Mouse (Mus musculus): ENCODE data around the gene Usp46. TPM values are rescaled to one million over a fixed set of nuclear protein-coding genes. Genes with fewer than 3 reads are reported as not detected.
"Not testable (repeated sequence)": the region's sequence is repeated elsewhere in the genome, so short reads cannot be mapped to it uniquely, and the experiment has no call there.

Usp46 gene
- polyA plus RNA-seq, 1 experiment, result 12.5 TPM

DNA sequence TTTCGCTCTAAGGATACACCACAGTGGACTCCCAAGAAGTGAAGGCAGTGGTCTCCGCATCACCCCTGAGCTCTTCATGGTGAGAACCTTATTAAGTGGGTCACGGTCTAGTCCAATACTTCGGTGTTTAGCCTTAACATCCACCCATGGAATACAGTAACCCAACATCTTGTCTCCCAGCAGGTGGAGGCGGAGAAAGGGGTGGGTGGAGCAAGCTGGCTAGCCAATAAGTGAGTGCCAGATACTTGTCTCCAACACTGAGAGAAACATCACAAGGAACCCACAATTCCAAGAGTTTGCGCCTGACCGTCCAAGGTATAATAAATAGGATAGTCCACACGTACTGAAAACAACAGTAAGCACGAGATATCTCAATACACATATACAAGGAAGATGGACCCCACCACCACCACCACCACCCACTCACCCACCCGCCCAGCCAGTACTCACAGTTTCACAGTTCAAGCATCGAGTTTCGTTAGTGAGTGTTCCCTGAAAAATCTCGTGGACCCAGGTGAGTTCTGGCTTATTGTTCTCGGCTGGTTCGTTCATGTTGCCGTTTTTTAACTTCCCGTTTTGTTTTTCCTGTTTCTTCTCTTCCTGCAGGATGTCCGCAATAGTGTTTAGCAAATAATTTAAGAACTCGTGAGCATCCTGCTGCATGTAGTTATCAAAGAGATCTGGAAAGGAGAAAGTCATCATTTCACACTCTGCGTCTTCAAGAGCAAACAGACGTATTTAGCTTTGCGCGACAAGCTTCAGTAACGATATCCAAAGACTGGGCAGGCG is 39.3 kb downstream of the Usp46 start:
- no peak for DNase-seq (ENCODE audit: low read depth)

DNA sequence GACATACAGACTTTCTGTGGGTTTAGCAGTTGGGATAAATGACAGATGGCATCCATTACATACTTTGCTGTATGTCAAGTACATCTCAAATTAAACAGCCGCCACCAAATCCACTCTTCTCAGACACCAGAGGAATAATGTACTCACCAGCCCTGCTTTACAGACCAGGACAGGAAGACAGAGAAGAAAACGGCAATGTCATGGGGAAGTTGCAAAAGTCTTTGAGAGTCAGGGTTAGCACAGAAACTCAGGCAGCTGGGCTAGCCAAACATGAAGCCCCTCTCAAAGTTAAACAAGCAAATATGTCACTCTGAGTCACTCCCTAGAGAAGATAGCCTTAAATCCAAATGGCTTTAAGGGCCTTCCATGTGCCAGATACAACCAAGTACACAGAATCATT is 40.0 kb downstream of the Usp46 start:
- DNase-seq (ENCODE audit: low read depth), result no peak

DNA sequence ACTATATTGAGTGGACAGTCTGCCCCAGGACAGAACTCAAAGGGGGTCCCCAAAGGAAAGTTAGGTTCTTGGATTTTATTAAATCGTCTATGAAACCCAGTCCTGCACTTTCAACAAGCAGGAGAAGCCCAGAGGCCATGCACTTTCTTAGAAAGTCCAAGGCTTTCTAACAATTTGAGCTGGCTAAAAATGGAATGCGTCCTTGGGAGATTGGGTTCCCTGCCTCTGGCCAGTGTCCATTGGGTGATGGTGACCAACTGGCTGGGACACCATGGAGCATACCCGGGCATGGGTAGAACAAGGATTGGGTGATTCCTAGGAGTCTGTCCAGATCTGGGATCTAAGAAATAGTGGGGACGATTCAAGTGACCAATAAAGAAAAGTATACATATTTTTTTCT is 47.7 kb downstream of the Usp46 start:
- no peak for DNase-seq (ENCODE audit: low read depth)

- DNase-seq (ENCODE audit: low read depth), result no peak
These were observed 49.2 kb downstream of the Usp46 start for GRCm38 (mm10) chr5:74018870-74019565.

- no peak for DNase-seq (ENCODE audit: low read depth)
These were observed 50.7 kb downstream of the Usp46 start for GRCm38 (mm10) chr5:74017488-74017887.

DNA sequence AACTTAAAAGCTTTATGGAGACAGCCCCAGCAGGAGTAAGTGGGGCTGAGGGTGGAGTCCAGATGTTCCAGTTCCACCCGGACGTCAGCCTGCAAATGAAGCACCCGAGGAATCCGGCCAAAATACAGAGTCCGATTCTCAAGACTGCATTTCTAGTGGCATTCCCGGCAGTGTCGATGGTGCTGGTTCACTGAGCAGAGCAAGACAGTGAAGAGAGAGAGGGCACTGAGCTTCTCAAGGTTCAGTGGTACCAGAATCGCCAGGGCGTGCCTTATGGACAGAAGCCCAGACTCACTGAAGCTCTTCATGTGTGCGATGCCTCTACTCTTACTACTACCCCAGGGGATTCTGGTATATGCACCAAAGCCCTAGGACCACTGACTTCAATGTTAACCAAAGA is 56.6 kb downstream of the Usp46 start:
- no peak for DNase-seq (ENCODE audit: low read depth)

DNA sequence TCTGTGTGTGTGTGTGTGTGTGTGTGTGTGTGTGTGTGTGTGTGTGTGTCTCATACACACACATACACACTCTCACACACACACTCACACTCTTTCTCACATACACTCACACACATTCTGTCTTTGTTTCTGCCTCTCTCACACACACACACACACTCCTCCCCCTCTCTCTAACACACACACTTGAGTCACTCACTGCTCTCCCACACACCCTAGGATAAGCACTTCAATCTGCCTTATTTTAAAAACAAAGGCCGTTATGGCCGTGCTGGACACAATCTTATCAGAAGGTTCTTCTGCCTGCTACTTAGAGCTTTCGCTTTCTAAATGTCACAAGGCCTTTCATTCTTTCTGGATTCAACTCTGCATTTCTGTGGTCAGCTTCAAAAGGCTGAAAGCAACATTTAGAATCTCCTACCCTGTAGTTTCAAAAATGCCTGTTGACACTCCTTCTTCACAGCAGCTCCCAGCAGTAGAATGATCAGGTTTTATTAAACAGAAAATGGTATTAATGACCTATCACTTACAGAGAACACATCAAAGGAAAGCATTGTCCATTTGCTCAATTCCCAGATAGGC is 60.6 kb downstream of the Usp46 start:
- no peak for DNase-seq (ENCODE audit: low read depth)

DNA sequence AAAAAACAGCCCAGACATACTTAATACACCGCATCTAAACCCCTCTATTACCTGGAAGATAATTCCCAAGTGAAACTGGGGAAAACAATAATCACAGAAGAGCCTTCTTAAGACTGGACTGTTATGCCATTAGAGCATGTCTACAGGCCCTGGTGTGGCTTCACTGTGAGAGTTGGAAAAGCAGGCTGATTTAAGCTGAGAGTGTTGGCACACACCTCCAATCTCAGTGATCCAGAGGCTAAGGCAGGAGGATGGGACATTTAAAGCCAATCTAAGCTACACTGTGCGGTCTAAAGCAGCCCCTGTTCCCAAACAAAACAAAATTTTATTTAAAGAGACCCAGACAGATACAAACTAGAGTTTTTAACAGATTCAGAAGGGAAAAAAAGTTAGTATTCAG is 62.3 kb downstream of the Usp46 start:
- no peak for DNase-seq (ENCODE audit: low read depth)

GRCm38 (mm10) chr5:74001743-74002142 is 66.5 kb downstream of the Usp46 start:
- no peak for DNase-seq (ENCODE audit: low read depth)

DNA sequence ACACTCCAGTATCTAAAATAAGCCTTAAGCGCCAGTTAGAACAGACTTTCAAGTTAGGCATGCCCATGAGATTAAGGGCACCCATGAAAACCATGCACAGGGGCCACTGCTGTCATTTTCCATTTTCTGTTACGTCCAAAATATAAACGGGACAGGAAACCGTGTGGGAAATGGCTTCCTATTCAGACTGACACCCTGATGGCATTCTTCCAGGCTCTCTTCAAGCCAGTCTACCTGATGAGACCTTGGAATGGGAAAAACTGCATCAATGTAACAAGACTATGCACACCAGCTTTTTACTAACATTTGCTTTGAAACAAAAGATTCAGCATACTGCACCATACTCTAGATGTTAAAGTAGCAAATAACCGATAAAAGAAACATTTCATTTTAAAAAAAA is 69.3 kb downstream of the Usp46 start:
- DNase-seq (ENCODE audit: low read depth), result no peak

GRCm38 (mm10) chr5:73994850-73995249 is 73.4 kb downstream of the Usp46 start:
- DNase-seq (ENCODE audit: low read depth), result no peak

DNA sequence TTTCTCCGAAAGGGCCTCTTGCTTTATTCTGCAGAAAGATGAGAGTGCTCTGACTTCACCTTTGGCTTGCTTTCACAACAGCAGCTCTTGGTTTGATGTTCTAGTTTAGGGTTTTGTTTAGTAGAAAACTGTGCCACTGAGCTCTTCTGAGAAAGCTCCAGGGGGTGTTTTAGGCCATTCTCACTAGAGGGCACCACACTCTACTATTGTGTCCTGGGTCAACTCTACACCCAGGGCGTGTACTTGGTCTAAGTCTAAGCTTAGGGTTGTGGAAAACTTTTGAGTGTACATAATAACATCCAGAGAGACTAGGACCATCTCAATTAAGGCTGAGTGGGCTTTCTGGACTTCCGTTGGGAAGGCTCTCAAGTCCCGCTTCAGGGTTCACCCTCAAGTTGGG is 74.7 kb downstream of the Usp46 start:
- no peak for DNase-seq (ENCODE audit: low read depth)

GRCm38 (mm10) chr5:73992321-73992720 is 75.9 kb downstream of the Usp46 start:
- no peak for DNase-seq (ENCODE audit: low read depth)

- DNase-seq (ENCODE audit: low read depth), result no peak
These were observed 78.7 kb downstream of the Usp46 start for GRCm38 (mm10) chr5:73989532-73989931.

DNA sequence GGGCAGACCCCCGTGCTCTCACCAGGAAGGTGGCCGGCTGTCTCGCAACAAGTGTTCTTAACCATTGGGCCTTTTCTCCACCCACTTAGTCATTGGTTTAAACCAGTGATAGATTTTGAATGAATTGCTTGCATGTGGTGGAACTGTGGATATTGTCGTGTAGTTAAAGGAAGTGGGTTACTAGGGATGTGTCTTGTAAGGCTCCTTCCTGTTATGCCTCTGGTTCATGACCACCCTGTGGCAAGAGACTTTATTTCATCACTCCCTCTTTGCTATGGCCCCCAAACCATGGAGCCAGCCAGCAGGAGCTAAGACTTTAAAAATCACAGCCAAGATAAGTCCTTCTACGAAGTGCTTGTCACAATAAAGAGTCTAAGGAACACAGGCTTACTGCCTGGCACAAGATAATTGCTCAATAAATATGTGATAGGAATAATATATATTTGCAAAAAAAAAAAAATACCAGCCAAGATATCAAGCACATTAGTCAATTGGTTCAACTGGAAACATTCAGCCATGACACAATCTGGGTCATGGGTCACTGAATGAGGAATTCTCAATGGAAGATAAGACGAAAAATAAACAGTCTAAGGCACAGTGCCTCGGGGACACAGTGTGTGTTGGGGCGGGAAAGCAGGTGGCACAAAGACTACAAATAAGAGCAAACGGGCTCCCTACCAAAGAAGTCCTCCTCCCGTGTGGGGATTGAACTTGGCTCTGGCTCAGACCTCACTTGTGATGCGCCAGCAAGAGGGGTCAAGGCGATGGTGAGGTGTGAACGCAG is 80.3 kb downstream of the Usp46 start:
- DNase-seq (ENCODE audit: low read depth), result no peak

- no peak for DNase-seq (ENCODE audit: low read depth)
These were observed 90.8 kb downstream of the Usp46 start for GRCm38 (mm10) chr5:73977426-73977825.

GRCm38 (mm10) chr5:73971701-73972100 is 96.5 kb downstream of the Usp46 start:
- peak; percentile 36 for DNase-seq (ENCODE audit: low read depth)

DNA sequence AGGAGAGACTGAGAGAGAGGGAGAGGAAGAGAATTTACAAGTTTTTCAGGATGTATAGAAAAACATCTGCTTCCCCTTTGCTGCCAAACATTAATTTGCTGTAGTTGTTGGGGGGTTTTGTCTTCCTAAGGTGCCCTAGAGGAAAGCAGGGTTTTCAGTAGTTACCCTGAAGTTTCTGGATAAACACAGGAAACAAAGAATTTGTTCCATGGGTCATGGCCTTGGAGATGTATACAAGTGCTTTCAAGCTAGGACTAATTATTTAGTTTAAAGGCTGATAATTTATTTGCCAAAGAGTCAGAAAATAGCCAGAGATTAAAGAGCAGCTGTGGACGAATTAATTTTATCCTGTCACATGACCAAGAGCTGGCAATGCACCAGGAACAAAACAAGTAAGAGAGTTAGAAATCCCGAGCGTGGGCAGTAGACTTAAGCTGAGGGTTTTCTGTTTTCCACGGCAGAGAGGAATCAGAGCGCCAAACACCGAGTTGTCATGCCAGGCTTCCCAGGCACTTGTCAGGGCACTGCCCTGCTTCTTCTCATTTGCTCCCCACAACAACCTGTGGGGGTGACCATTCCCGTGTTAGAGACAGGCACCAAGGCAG is 98.1 kb downstream of the Usp46 start:
- peak; percentile 49 for DNase-seq (ENCODE audit: low read depth)

- DNase-seq (ENCODE audit: low read depth), result no peak
These were observed 98.9 kb downstream of the Usp46 start for GRCm38 (mm10) chr5:73969338-73969737.

GRCm38 (mm10) chr5:73959779-73960178 is 108.5 kb downstream of the Usp46 start:
- no peak for DNase-seq (ENCODE audit: low read depth)

DNA sequence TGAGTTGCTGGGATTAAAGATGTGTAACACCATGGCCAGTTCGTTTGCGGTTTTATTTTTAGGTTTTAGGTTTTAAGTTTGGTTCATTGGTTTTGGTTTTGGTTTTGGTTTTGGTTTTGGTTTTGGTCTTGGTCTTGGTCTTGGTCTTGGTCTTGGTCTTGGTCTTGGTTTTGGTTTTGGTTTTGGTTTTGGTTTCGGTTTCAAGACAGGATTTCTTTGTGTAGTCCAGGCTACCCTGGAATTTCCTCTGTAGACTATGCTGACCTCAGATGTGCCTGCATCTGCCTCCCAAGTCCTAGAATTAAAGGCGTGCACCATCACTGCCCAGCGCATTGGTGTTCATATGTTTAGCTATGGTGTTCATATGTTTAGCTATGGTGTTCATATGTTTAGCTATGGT is 109.6 kb downstream of the Usp46 start:
- DNase-seq (ENCODE audit: low read depth), result not testable (repeated sequence)

GRCm38 (mm10) chr5:73958096-73958495 is 110.1 kb downstream of the Usp46 start:
- no peak for DNase-seq (ENCODE audit: low read depth)
